Comparison of ENCODE assay signal across 30 mouse cellular contexts in genomic region chr6:87455507-87455906, GRCm38 (mm10). TPM values are rescaled to one million over a fixed set of nuclear protein-coding genes. Genes with fewer than 3 reads are reported as not detected.
DNase-seq lines count a peak whose midpoint lies in the region; ATAC-seq and TF ChIP-seq lines count a peak whose summit lies in the region.
"Had no signal": no experiment of that assay in that cellular context is flagged by ENCODE, and none has a peak within 500 bp of the region (broad histone marks: within the 10 kb centered on the region; RNA-seq: fewer than 3 reads in every experiment).

No protein-coding gene starts in this region.

- H3K9ac ChIP-seq in heart, embryonic 12.5 days = no peak overlapping the region
- H3K9ac ChIP-seq in lung, postnatal 0 days (replicated peaks; ENCODE audit: low read depth) = no peak overlapping the region
- H3K9ac ChIP-seq: embryonic facial prominence, embryonic 13.5 days; forebrain, embryonic 12.5 days; forebrain, embryonic 15.5 days; hindbrain, embryonic 12.5 days had no signal

- 38% methylated on average over 6 of the region's 6 CpGs for WGBS in heart, embryonic 12.5 days
- WGBS in lung, postnatal 0 days = 20% methylated on average over 6 of the region's 6 CpGs

- no peaks in the 10 kb centered on the region for H3K36me3 ChIP-seq in heart, embryonic 12.5 days
- H3K36me3 ChIP-seq in lung, postnatal 0 days (ENCODE audit: insufficient read depth, low read length) = no peaks in the 10 kb centered on the region
- H3K36me3 ChIP-seq: embryonic facial prominence, embryonic 10.5 days; embryonic facial prominence, embryonic 13.5 days; forebrain, embryonic 12.5 days; forebrain, embryonic 15.5 days; heart, embryonic 10.5 days; hindbrain, embryonic 12.5 days had no signal

- H3K27me3 ChIP-seq in heart, embryonic 12.5 days (replicated peaks) = peaks cover 50% of the 10 kb centered on the region
- H3K27me3 ChIP-seq in lung, postnatal 0 days (replicated peaks; ENCODE audit: insufficient read depth, low read length) = no peaks in the 10 kb centered on the region
- H3K27me3 ChIP-seq: embryonic facial prominence, embryonic 13.5 days; forebrain, embryonic 12.5 days; forebrain, embryonic 15.5 days; hindbrain, embryonic 12.5 days had no signal

- ATAC-seq in heart, embryonic 12.5 days (ENCODE audit: insufficient number of reproducible peaks, low FRiP score) = peak; percentile 66; the same call in 1 of the 2 replicates
- no peak for ATAC-seq in lung, postnatal 0 days
- ATAC-seq: activated CD4-positive, CD25-positive, alpha-beta regulatory T cell, adult 4 months; forebrain, embryonic 15.5 days had no signal

- H3K9me3 ChIP-seq in heart, embryonic 12.5 days (replicated peaks) = no peaks in the 10 kb centered on the region
- no peaks in the 10 kb centered on the region for H3K9me3 ChIP-seq in lung, postnatal 0 days (ENCODE audit: low read length)
- H3K9me3 ChIP-seq: embryonic facial prominence, embryonic 10.5 days; embryonic facial prominence, embryonic 13.5 days; forebrain, embryonic 12.5 days; forebrain, embryonic 15.5 days; heart, embryonic 10.5 days; hindbrain, embryonic 12.5 days had no signal

- no peak overlapping the region for H3K4me2 ChIP-seq in heart, embryonic 12.5 days
- no peak overlapping the region for H3K4me2 ChIP-seq in lung, postnatal 0 days (replicated peaks; ENCODE audit: low read depth, low read length)
- H3K4me2 ChIP-seq: embryonic facial prominence, embryonic 13.5 days; forebrain, embryonic 12.5 days; forebrain, embryonic 15.5 days; hindbrain, embryonic 12.5 days had no signal

- TF ChIP-seq EP300 in lung, postnatal 0 days (IDR thresholded peaks at IDR 0.05) = no peak

- no peak overlapping the region for H3K27ac ChIP-seq in heart, embryonic 12.5 days (ENCODE audit: poor library complexity, severe bottlenecking)
- H3K27ac ChIP-seq in lung, postnatal 0 days (ENCODE audit: low read length) = no peak overlapping the region
- H3K27ac ChIP-seq: embryonic facial prominence, embryonic 10.5 days; embryonic facial prominence, embryonic 13.5 days; forebrain, embryonic 12.5 days; forebrain, embryonic 15.5 days; heart, adult 2 months; heart, embryonic 10.5 days; hindbrain, embryonic 12.5 days had no signal

- peaks cover 10% of the 10 kb centered on the region; the same call in 1 of the 2 replicates for H3K4me1 ChIP-seq in heart, embryonic 12.5 days (replicated peaks)
- no peaks in the 10 kb centered on the region for H3K4me1 ChIP-seq in lung, postnatal 0 days (ENCODE audit: insufficient read depth, low read depth, low read length)
- H3K4me1 ChIP-seq: embryonic facial prominence, embryonic 10.5 days; embryonic facial prominence, embryonic 13.5 days; forebrain, embryonic 12.5 days; forebrain, embryonic 15.5 days; heart, embryonic 10.5 days; hindbrain, embryonic 12.5 days had no signal

- DNase-seq in heart, adult 18-20 months = no peak
- peak; percentile 48 for DNase-seq in lung, postnatal 10 days
- DNase-seq in lung, postnatal 0 days (ENCODE audit: low spot score) = no peak
- peak; percentile 22 to 57 for DNase-seq in lung, postnatal 4 days
- DNase-seq in layer of hippocampus, adult 9-10 months (ENCODE audit: low spot score) = no peak
- no peak for DNase-seq in left cerebral cortex, adult 11 months (ENCODE audit: low spot score)
- DNase-seq: adrenal gland, adult 8-10 months; adrenal gland, postnatal 25 days; cerebellum, adult 11-12 months; cerebellum, adult 8-10 months; cerebellum, postnatal 10 days; cerebellum, postnatal 36 days; embryo, embryonic 11 days; gastrocnemius, postnatal 25 days; heart, adult 2 months had no signal

- H3K4me3 ChIP-seq in heart, embryonic 12.5 days = no peak overlapping the region
- H3K4me3 ChIP-seq in lung, postnatal 0 days (ENCODE audit: low read depth, low read length) = no peak overlapping the region
- H3K4me3 ChIP-seq: embryonic facial prominence, embryonic 10.5 days; embryonic facial prominence, embryonic 13.5 days; erythroblast, embryonic 14.5 days; forebrain, embryonic 12.5 days; forebrain, embryonic 15.5 days; heart, adult 2 months; heart, embryonic 10.5 days; hindbrain, embryonic 12.5 days had no signal

- no peak for TF ChIP-seq CTCF in lung, postnatal 0 days (IDR thresholded peaks at IDR 0.05)

RNA-seq across cellular contexts. Expression of gene Bmp10, which starts 26.7 kb away (rescaled TPM):
- polyA plus RNA-seq in heart, embryonic 12.5 days (2016; fragmentation: Nextera tagmentation; extraction: Ambion mirVana) = 6.7 and 7.3 TPM in 2 replicates
- total RNA-seq in heart, adult 18-20 months (2021) = 10 to 100 TPM; 33.7 to 46.0 TPM
- polyA plus RNA-seq in lung, postnatal 0 days (2015; fragmentation: Nextera tagmentation; extraction: Ambion mirVana) = not detected in 2 replicates
- total RNA-seq: adrenal gland, adult 8-10 months; adrenal gland, postnatal 25 days; ES-E14; gastrocnemius, adult 8-10 months; gastrocnemius, postnatal 25 days; hematopoietic stem cell, adult 5-6 weeks had no signal
- polyA plus RNA-seq: activated CD4-positive, CD25-positive, alpha-beta regulatory T cell, adult 4 months; brain, embryonic 14.5 days; cortical plate, adult 2 months; embryonic facial prominence, embryonic 10.5 days; embryonic facial prominence, embryonic 13.5 days; erythroblast, embryonic 14.5 days; forebrain, embryonic 12.5 days; forebrain, embryonic 15.5 days; gonadal fat pad, adult 2 months; hindbrain, embryonic 12.5 days had no signal

Comparison
In these comparisons a context has a peak if more than half of its experiments do, and no peak if none do; other contexts are left out.
1. DNase-seq: peak in lung, postnatal 10 days (single experiment) and lung, postnatal 4 days (2 of 2); none in heart, adult 18-20 months (0 of 2), lung, postnatal 0 days (single experiment), layer of hippocampus, adult 9-10 months (single experiment) and left cerebral cortex, adult 11 months (single experiment).